In genomic region chr5:135002151-135002550, GRCm38 (mm10) we compare ENCODE assay signal across 18 mouse cellular contexts. TPM values are rescaled to one million over a fixed set of nuclear protein-coding genes. Genes with fewer than 3 reads are reported as not detected.
DNase-seq lines count a peak whose midpoint lies in the region; ATAC-seq and TF ChIP-seq lines count a peak whose summit lies in the region.
"Had no signal": no experiment of that assay in that cellular context is flagged by ENCODE, and none has a peak within 500 bp of the region (broad histone marks: within the 10 kb centered on the region; RNA-seq: fewer than 3 reads in every experiment).

No protein-coding gene starts in this region.

- H3K79me2 ChIP-seq in liver, adult 2 months (ENCODE audit: control insufficient read depth, insufficient read depth, low read length): no peaks in the 10 kb centered on the region

- peak; percentile 100 for DNase-seq in liver, adult 2 months (ENCODE audit: extremely low read depth, low read depth, low spot score)
- DNase-seq in liver: no peak
- peak; percentile 73 for DNase-seq in kidney, adult 18-20 months
- DNase-seq in lung, adult 18-20 months: peak; percentile 81 to 90
- DNase-seq in cerebellum, postnatal 25 days: no peak
- DNase-seq in embryo, embryonic 10.5 days (ENCODE audit: low spot score): no peak
- DNase-seq in cerebellum, postnatal 4 days (ENCODE audit: low spot score in 2 of 2): no peak
- DNase-seq: gastrocnemius, postnatal 10 days had no signal

- TF ChIP-seq POLR2A in liver, adult 2 months (IDR thresholded peaks at IDR 0.05; ENCODE audit: extremely low read depth, insufficient read depth, low read length): no peak

- H3K27ac ChIP-seq in liver, adult 2 months (replicated peaks; ENCODE audit: insufficient read depth, low read depth, low read length): peak overlapping the region; percentile 96
- H3K27ac ChIP-seq in stomach, embryonic 15.5 days: peak overlapping the region; percentile 64
- H3K27ac ChIP-seq: heart, embryonic 13.5 days; liver, embryonic 15.5 days; neural tube, embryonic 13.5 days had no signal

- no peaks in the 10 kb centered on the region for H3K27me3 ChIP-seq in liver, adult 2 months (ENCODE audit: control insufficient read depth, insufficient read depth, low read length)
- H3K27me3 ChIP-seq in stomach, embryonic 15.5 days (replicated peaks): no peaks in the 10 kb centered on the region
- H3K27me3 ChIP-seq: hindbrain, embryonic 15.5 days; neural tube, embryonic 13.5 days; Patski had no signal

- H3K4me3 ChIP-seq in liver, adult 2 months (ENCODE audit: insufficient read depth, low read depth, low read length): no peak overlapping the region
- no peak overlapping the region for H3K4me3 ChIP-seq in stomach, embryonic 15.5 days (replicated peaks)
- H3K4me3 ChIP-seq: heart, embryonic 13.5 days; hindbrain, embryonic 15.5 days; liver, embryonic 15.5 days; neural tube, embryonic 13.5 days had no signal

- H3K9me3 ChIP-seq in stomach, embryonic 15.5 days: no peaks in the 10 kb centered on the region
- H3K9me3 ChIP-seq: heart, embryonic 13.5 days; hindbrain, embryonic 15.5 days; liver, embryonic 15.5 days; neural tube, embryonic 13.5 days had no signal

- H3K36me3 ChIP-seq in liver, adult 2 months (ENCODE audit: control insufficient read depth, insufficient read depth, low read length): no peaks in the 10 kb centered on the region
- no peaks in the 10 kb centered on the region for H3K36me3 ChIP-seq in stomach, embryonic 15.5 days
- H3K36me3 ChIP-seq: heart, embryonic 13.5 days; hindbrain, embryonic 15.5 days; liver, embryonic 15.5 days; neural tube, embryonic 13.5 days had no signal

- peaks cover 6% of the 10 kb centered on the region; the same call in 1 of the 2 replicates for H3K4me1 ChIP-seq in liver, adult 2 months (ENCODE audit: control insufficient read depth, insufficient read depth, low read length)
- peaks cover 20% of the 10 kb centered on the region; the same call in 1 of the 2 replicates for H3K4me1 ChIP-seq in stomach, embryonic 15.5 days

- ATAC-seq in stomach, embryonic 15.5 days (ENCODE audit: insufficient read depth, low FRiP score, low read depth): no peak
- ATAC-seq: Patski had no signal

- WGBS in liver, adult 2 months: 18% methylated on average over 5 of the region's 5 CpGs
- 44% methylated on average over 5 of the region's 5 CpGs for WGBS in stomach, embryonic 15.5 days

- H3K9ac ChIP-seq in liver, adult 2 months (ENCODE audit: low read depth, low read length): no peak overlapping the region
- no peak overlapping the region for H3K9ac ChIP-seq in stomach, embryonic 15.5 days
- H3K9ac ChIP-seq: heart, embryonic 13.5 days; hindbrain, embryonic 15.5 days; liver, embryonic 15.5 days had no signal

- no peak for TF ChIP-seq CTCF in liver, adult 2 months (IDR thresholded peaks at IDR 0.05; ENCODE audit: low read depth, low read length)

- H3K4me2 ChIP-seq in stomach, embryonic 15.5 days: no peak overlapping the region
- H3K4me2 ChIP-seq: liver, embryonic 15.5 days had no signal

RNA-seq across cellular contexts. Expression of gene Abhd11, which starts 6.8 kb away (rescaled TPM):
- total RNA-seq in liver, adult 2 months (2014; rRNA removed): 35.9 and 38.1 TPM in 2 replicates
- 77.6 and 78.8 TPM in 2 replicates for polyA plus RNA-seq in liver, adult 2 months (2012; rRNA removed)
- 70.9 and 78.9 TPM in 2 replicates for polyA plus RNA-seq in stomach, embryonic 15.5 days (2015; fragmentation: Nextera tagmentation; extraction: Ambion mirVana)

RNA-seq across cellular contexts. Expression of gene Cldn3, which starts 16.1 kb away (rescaled TPM):
- total RNA-seq in liver, adult 2 months (2014; rRNA removed): 49.9 and 86.6 TPM in 2 replicates
- 290 and 291 TPM in 2 replicates for polyA plus RNA-seq in liver, adult 2 months (2012; rRNA removed)
- 120 and 147 TPM in 2 replicates for polyA plus RNA-seq in stomach, embryonic 15.5 days (2015; fragmentation: Nextera tagmentation; extraction: Ambion mirVana)
- total RNA-seq: common myeloid progenitor, adult 5-6 weeks; gastrocnemius, postnatal 10 days had no signal
- polyA plus RNA-seq: C2C12, Patski had no signal

RNA-seq across cellular contexts. Expression of gene Stx1a, which starts 21.1 kb away (rescaled TPM):
- 0.09 and 0.13 TPM in 2 replicates for total RNA-seq in liver, adult 2 months (2014; rRNA removed)
- polyA plus RNA-seq in liver, adult 2 months (2012; rRNA removed): 1.1 and 1.3 TPM in 2 replicates
- polyA plus RNA-seq in stomach, embryonic 15.5 days (2015; fragmentation: Nextera tagmentation; extraction: Ambion mirVana): 11.8 and 12.3 TPM in 2 replicates

RNA-seq across cellular contexts. Expression of gene Cldn4, which starts 55.4 kb away (rescaled TPM):
- total RNA-seq in liver, adult 2 months (2014; rRNA removed): 0.09 and 0.13 TPM in 2 replicates
- 0.09 and 0.36 TPM in 2 replicates for polyA plus RNA-seq in liver, adult 2 months (2012; rRNA removed)
- 54.5 and 58.6 TPM in 2 replicates for polyA plus RNA-seq in stomach, embryonic 15.5 days (2015; fragmentation: Nextera tagmentation; extraction: Ambion mirVana)
- total RNA-seq: common myeloid progenitor, adult 5-6 weeks; gastrocnemius, postnatal 10 days; left cerebral cortex, postnatal 10 days had no signal
- polyA plus RNA-seq: midbrain, embryonic 14.5 days had no signal

Comparison
In these comparisons a context has a peak if more than half of its experiments do, and no peak if none do; other contexts are left out.
1. DNase-seq: peak in liver, adult 2 months (single experiment), kidney, adult 18-20 months (single experiment) and lung, adult 18-20 months (2 of 2); none in liver (single experiment), cerebellum, postnatal 25 days (0 of 2), embryo, embryonic 10.5 days (single experiment) and cerebellum, postnatal 4 days (0 of 2).